Mouse (Mus musculus) heart, embryonic 16.5 days (tissue): ENCODE results near the gene Kpna4. TPM values are rescaled to one million over a fixed set of nuclear protein-coding genes. Genes with fewer than 3 reads are reported as not detected.

ENCODE experiments used
- ATAC-seq: fragments of 200-750 bp; cut with Nextera tagmentation; replicated peaks from 2 replicates; pipeline ENCODE4 v1.8.0; 2017; ENCODE audit warnings: moderate number of reproducible peaks; ENCODE audit not compliant: insufficient read depth, low FRiP score; ENCODE audit errors: extremely low read depth
- H3K27ac ChIP-seq: fragments of 300-500 bp; sonication (generic); 2 replicates; pipeline ENCODE4 v1.5.1; 2014; ENCODE audit warnings: mild to moderate bottlenecking, low read length, control low read depth, moderate library complexity
- H3K27me3 ChIP-seq: fragments of 300-500 bp; sonication (generic); 2 replicates; pipeline ENCODE4 v1.6.1; 2014; ENCODE audit warnings: low read length, mixed read lengths; ENCODE audit not compliant: control insufficient read depth, insufficient read depth
- H3K36me3 ChIP-seq: fragments of 300-500 bp; sonication (generic); 2 replicates; pipeline ENCODE4 v1.6.1; 2014; ENCODE audit not compliant: control insufficient read depth, insufficient read depth
- H3K4me1 ChIP-seq: fragments of 300-500 bp; sonication (generic); 2 replicates; pipeline ENCODE4 v1.6.1; 2014; ENCODE audit warnings: low read length, mixed read lengths; ENCODE audit not compliant: control insufficient read depth, insufficient read depth
- H3K4me2 ChIP-seq: fragments of 300-500 bp; sonication (generic); 2 replicates; pipeline ENCODE4 v1.6.1; 2014; ENCODE audit warnings: low read depth, mild to moderate bottlenecking, control low read depth, low read length
- H3K4me3 ChIP-seq: fragments of 300-500 bp; sonication (generic); 2 replicates; pipeline ENCODE4 v1.5.1; 2014; ENCODE audit warnings: mild to moderate bottlenecking, control low read depth, low read length
- H3K9ac ChIP-seq: fragments of 300-500 bp; sonication (generic); 2 replicates; pipeline ENCODE4 v1.6.1; 2014; ENCODE audit warnings: low read length, control low read depth
- H3K9me3 ChIP-seq: fragments of 300-500 bp; sonication (generic); replicated peaks from 2 replicates; pipeline ENCODE4 v1.6.1; 2016; ENCODE audit warnings: low read length; ENCODE audit not compliant: control insufficient read depth
- WGBS: fragments of 180-500 bp; shearing (Covaris S2); extraction: QIAGEN DNeasy Blood & Tissue Kit; methylation state at CpG from one replicate; pipeline ENCODE4 v1.1.7; 2014; 5-methylcytosine and 5-hydroxymethylcytosine counted together
- polyA plus RNA-seq: library from polyadenylated mRNA; unstranded; fragments of >200 nt; fragmentation: Nextera tagmentation; extraction: Ambion mirVana; gene quantifications from 2 replicates; pipeline ENCODE4 v1.2.1, GENCODE M21; 2015

Gene Kpna4
- polyA plus RNA-seq, 1 experiment from 2014 or later = 23.3 TPM

- Histone ChIP-seq H3K4me3 (no peak overlapping the region), H3K36me3 (no peaks in the 10 kb centered on the region), H3K4me1 (no peaks in the 10 kb centered on the region), H3K9ac (no peak overlapping the region), H3K4me2 (no peak overlapping the region), H3K27ac (no peak overlapping the region), H3K9me3 (no peaks in the 10 kb centered on the region), H3K27me3 (no peaks in the 10 kb centered on the region)
- no peak for ATAC-seq
- 77% methylated on average over 13 of the region's 13 CpGs for WGBS
Measured at GRCm38 (mm10) chr3:69156484-69156883, 29.6 kb upstream of the Kpna4 start.

GRCm38 (mm10) chr3:69154691-69155090 lies 27.8 kb upstream of the Kpna4 start:
- no peak overlapping the region for H3K9ac ChIP-seq
- H3K27ac ChIP-seq = no peak overlapping the region
- 67% methylated on average over 2 of the region's 2 CpGs for WGBS
- H3K4me3 ChIP-seq = no peak overlapping the region
- H3K4me1 ChIP-seq = no peaks in the 10 kb centered on the region
- no peaks in the 10 kb centered on the region for H3K9me3 ChIP-seq
- H3K36me3 ChIP-seq = no peaks in the 10 kb centered on the region
- H3K4me2 ChIP-seq = no peak overlapping the region
- ATAC-seq = no peak
- no peaks in the 10 kb centered on the region for H3K27me3 ChIP-seq

- no peak overlapping the region for H3K9ac ChIP-seq
- H3K4me3 ChIP-seq = no peak overlapping the region
- no peak overlapping the region for H3K4me2 ChIP-seq
- no peaks in the 10 kb centered on the region for H3K9me3 ChIP-seq
- ATAC-seq = no peak
- 84% methylated on average over 3 of the region's 3 CpGs for WGBS
- H3K36me3 ChIP-seq = no peaks in the 10 kb centered on the region
- no peaks in the 10 kb centered on the region for H3K4me1 ChIP-seq
- H3K27ac ChIP-seq = no peak overlapping the region
- H3K27me3 ChIP-seq = no peaks in the 10 kb centered on the region
Measured at GRCm38 (mm10) chr3:69150921-69151320, 24.0 kb upstream of the Kpna4 start.

- no peaks in the 10 kb centered on the region for H3K27me3 ChIP-seq
- no peak overlapping the region for H3K4me3 ChIP-seq
- no peaks in the 10 kb centered on the region for H3K4me1 ChIP-seq
- H3K36me3 ChIP-seq = no peaks in the 10 kb centered on the region
- H3K4me2 ChIP-seq = no peak overlapping the region
- no peak overlapping the region for H3K27ac ChIP-seq
- no peak for ATAC-seq
- H3K9ac ChIP-seq = no peak overlapping the region
- 76% methylated on average over 7 of the region's 7 CpGs for WGBS
- 0 out of 2 replicates have a peak, but pooled peaks cover 3% of the 10 kb centered on the region for H3K9me3 ChIP-seq
Measured at GRCm38 (mm10) chr3:69142372-69142994, 15.6 kb upstream of the Kpna4 start.

- Histone ChIP-seq H3K9ac (no peak overlapping the region), H3K4me2 (no peak overlapping the region)
Measured at GRCm38 (mm10) chr3:69140851-69141250, 13.9 kb upstream of the Kpna4 start.

GRCm38 (mm10) chr3:69136059-69136458 lies 9.1 kb upstream of the Kpna4 start:
- Histone ChIP-seq H3K9ac (no peak overlapping the region), H3K4me2 (no peak overlapping the region), H3K4me3 (no peak overlapping the region), H3K9me3 (no peaks in the 10 kb centered on the region), H3K4me1 (no peaks in the 10 kb centered on the region), H3K27ac (no peak overlapping the region), H3K27me3 (no peaks in the 10 kb centered on the region), H3K36me3 (no peaks in the 10 kb centered on the region)
- no peak for ATAC-seq
- 78% methylated on average over 6 of the region's 6 CpGs for WGBS

More at GRCm38 (mm10) chr3:69140851-69141250, 13.9 kb upstream of the Kpna4 start:
- 73% methylated on average over 4 of the region's 4 CpGs for WGBS
- Histone ChIP-seq H3K27ac (no peak overlapping the region), H3K36me3 (no peaks in the 10 kb centered on the region), H3K9me3 (0 out of 2 replicates have a peak, but pooled peaks cover 3% of the 10 kb centered on the region), H3K4me1 (no peaks in the 10 kb centered on the region), H3K27me3 (no peaks in the 10 kb centered on the region), H3K4me3 (no peak overlapping the region)
- no peak for ATAC-seq

- no peak overlapping the region for H3K4me3 ChIP-seq
- H3K4me1 ChIP-seq = 0 out of 2 replicates have a peak, but pooled peaks cover 4% of the 10 kb centered on the region
- H3K27me3 ChIP-seq = no peaks in the 10 kb centered on the region
- ATAC-seq = no peak
- H3K36me3 ChIP-seq = no peaks in the 10 kb centered on the region
- H3K9me3 ChIP-seq = no peaks in the 10 kb centered on the region
- WGBS = 85% methylated on average over 4 of the region's 4 CpGs
- H3K4me2 ChIP-seq = no peak overlapping the region
- H3K27ac ChIP-seq = no peak overlapping the region
- H3K9ac ChIP-seq = no peak overlapping the region
Measured at GRCm38 (mm10) chr3:69130973-69131372, 4.1 kb upstream of the Kpna4 start.

GRCm38 (mm10) chr3:69127693-69128092 lies 780 bp upstream of the Kpna4 start:
- no peak for ATAC-seq
- WGBS = 6% methylated on average over 9 of the region's 9 CpGs

GRCm38 (mm10) chr3:69127346-69127678 lies 399 bp upstream of the Kpna4 start:
- H3K4me3 ChIP-seq = peak overlapping the region; percentile 92
- H3K36me3 ChIP-seq = no peaks in the 10 kb centered on the region
- no peaks in the 10 kb centered on the region for H3K9me3 ChIP-seq
- no peaks in the 10 kb centered on the region for H3K27me3 ChIP-seq
- WGBS = 1% methylated on average over 10 of the region's 10 CpGs
- H3K4me2 ChIP-seq = peak overlapping the region; percentile 89
- peak overlapping the region; percentile 84 for H3K27ac ChIP-seq
- ATAC-seq = peak; percentile 38
- H3K9ac ChIP-seq = peak overlapping the region; percentile 75
- H3K4me1 ChIP-seq = peaks cover 13% of the 10 kb centered on the region

More at GRCm38 (mm10) chr3:69127693-69128092, 780 bp upstream of the Kpna4 start:
- peaks cover 13% of the 10 kb centered on the region for H3K4me1 ChIP-seq
- peak overlapping the region; percentile 75 for H3K9ac ChIP-seq
- peak overlapping the region; percentile 89 for H3K4me2 ChIP-seq
- no peaks in the 10 kb centered on the region for H3K9me3 ChIP-seq
- peak overlapping the region; percentile 92 for H3K4me3 ChIP-seq
- H3K27me3 ChIP-seq = no peaks in the 10 kb centered on the region
- H3K27ac ChIP-seq = peak overlapping the region; percentile 84
- H3K36me3 ChIP-seq = no peaks in the 10 kb centered on the region
